In genomic region chr12:103332879-103333278, GRCm38 (mm10) we compare ENCODE assay signal across 23 mouse cellular contexts. TPM values are rescaled to one million over a fixed set of nuclear protein-coding genes. Genes with fewer than 3 reads are reported as not detected.
DNase-seq lines count a peak whose midpoint lies in the region; ATAC-seq and TF ChIP-seq lines count a peak whose summit lies in the region.
"Had no signal": no experiment of that assay in that cellular context is flagged by ENCODE, and none has a peak within 500 bp of the region (broad histone marks: within the 10 kb centered on the region; RNA-seq: fewer than 3 reads in every experiment).

No protein-coding gene starts in this region.

- ATAC-seq in monocyte, adult 5-6 weeks (replicated peaks; ENCODE audit: insufficient number of reproducible peaks, low FRiP score, low TSS enrichment, poor library complexity, severe bottlenecking), result peak; percentile 71
- ATAC-seq in frontal cortex, adult (ENCODE audit: low TSS enrichment), result no peak
- ATAC-seq: forebrain, postnatal 0 days; intestine, postnatal 0 days had no signal

- H3K27ac ChIP-seq in gastrocnemius, adult 2 months, result peak overlapping the region; percentile 24; the same call in 1 of the 2 replicates
- peak overlapping the region; percentile 8; the same call in 1 of the 2 replicates for H3K27ac ChIP-seq in bone marrow, adult 2 months (ENCODE audit: control insufficient read depth, insufficient read depth, low read depth, low read length, poor library complexity)
- H3K27ac ChIP-seq: left cerebral cortex, adult 2 months; limb, embryonic 12.5 days; midbrain, embryonic 12.5 days; stomach, postnatal 0 days had no signal

- H3K4me1 ChIP-seq in bone marrow, adult 2 months (ENCODE audit: control insufficient read depth, insufficient read depth, low read length), result peaks cover 7% of the 10 kb centered on the region

- DNase-seq in gastrocnemius, adult 2 months, result no peak
- DNase-seq in gastrocnemius, postnatal 25 days, result no peak
- DNase-seq in B cell, adult 2 months, result peak; percentile 50 to 57
- no peak for DNase-seq in gastrocnemius, postnatal 10 days
- no peak for DNase-seq in cerebellum, adult 8-10 months
- DNase-seq: cerebellum, postnatal 25 days; forebrain, postnatal 0 days; gastrocnemius, postnatal 14 days; heart, postnatal 36 days; kidney, postnatal 10 days; right cerebral cortex, postnatal 4 days had no signal

- H3K4me3 ChIP-seq in gastrocnemius, adult 2 months, result no peak overlapping the region
- no peak overlapping the region for H3K4me3 ChIP-seq in bone marrow, adult 2 months (replicated peaks; ENCODE audit: control insufficient read depth, low read depth, low read length)
- H3K4me3 ChIP-seq: left cerebral cortex, adult 2 months; limb, embryonic 12.5 days; midbrain, embryonic 12.5 days had no signal

- no peak for TF ChIP-seq POLR2A in bone marrow, adult 2 months (IDR thresholded peaks at IDR 0.05; ENCODE audit: borderline replicate concordance, control insufficient read depth, low read depth, low read length)

- no peak for TF ChIP-seq CTCF in gastrocnemius, adult 2 months (IDR thresholded peaks at IDR 0.05)
- TF ChIP-seq CTCF in bone marrow, adult 2 months (IDR thresholded peaks at IDR 0.05; ENCODE audit: control insufficient read depth, insufficient read depth, low read length), result no peak

- intact Hi-C loops in gastrocnemius, adult 2 months (cut with DNase I), result no loop called here

- 3% methylated on average over 2 of the region's 2 CpGs for WGBS in bone marrow, adult 2 months

RNA-seq across cellular contexts. Expression of gene Fam181a, which starts 22.1 kb away (rescaled TPM):
- total RNA-seq in gastrocnemius, adult 2 months (2021), result not detected
- total RNA-seq in gastrocnemius, postnatal 25 days (2021), result not detected
- not detected in 2 replicates for polyA plus RNA-seq in bone marrow, adult 2 months (2011; ENCODE audit: insufficient read depth, insufficient read length, low replicate concordance, missing spikeins)
- not detected in 3 replicates for total RNA-seq in monocyte, adult 5-6 weeks (2017)
- total RNA-seq in gastrocnemius, postnatal 10 days (2021), result not detected
- total RNA-seq: adrenal gland, postnatal 4 days; gastrocnemius, postnatal 14 days; heart, postnatal 36 days had no signal
- polyA plus RNA-seq: G1E; heart, embryonic 11.5 days; intestine, postnatal 0 days; liver, embryonic 16.5 days; stomach, postnatal 0 days had no signal

RNA-seq across cellular contexts. Expression of gene Asb2, which starts 22.9 kb away (rescaled TPM):
- total RNA-seq in gastrocnemius, adult 2 months (2021), result 100 to 1,000 TPM; 548 to 725 TPM
- total RNA-seq in gastrocnemius, postnatal 25 days (2021), result 100 to 1,000 TPM; 196 to 518 TPM
- 2.8 TPM in 2 replicates for polyA plus RNA-seq in bone marrow, adult 2 months (2011; ENCODE audit: insufficient read depth, insufficient read length, low replicate concordance, missing spikeins)
- 0.96 to 4.0 TPM (median 1.2 TPM) in 3 replicates for total RNA-seq in monocyte, adult 5-6 weeks (2017)
- total RNA-seq in gastrocnemius, postnatal 10 days (2021), result 100 to 1,000 TPM; 104 to 141 TPM
- polyA plus RNA-seq: G1E had no signal

RNA-seq across cellular contexts. Expression of gene Otub2, which starts 55.6 kb away (rescaled TPM):
- 1 to 10 TPM; 5.7 to 7.3 TPM for total RNA-seq in gastrocnemius, adult 2 months (2021)
- total RNA-seq in gastrocnemius, postnatal 25 days (2021), result 1 to 10 TPM; 2.0 to 3.5 TPM
- polyA plus RNA-seq in bone marrow, adult 2 months (2011; ENCODE audit: insufficient read depth, insufficient read length, low replicate concordance, missing spikeins), result 9.0 and 13.3 TPM in 2 replicates
- 0.68 to 2.0 TPM (median 1.5 TPM) in 3 replicates for total RNA-seq in monocyte, adult 5-6 weeks (2017)
- total RNA-seq in gastrocnemius, postnatal 10 days (2021), result 1 to 10 TPM; 3.5 to 3.7 TPM

Comparison
In these comparisons a context has a peak if more than half of its experiments do, and no peak if none do; other contexts are left out.
1. DNase-seq: peak in B cell, adult 2 months (2 of 2); none in gastrocnemius, adult 2 months (single experiment), gastrocnemius, postnatal 25 days (single experiment), gastrocnemius, postnatal 10 days (single experiment) and cerebellum, adult 8-10 months (single experiment).
2. RNA of gene Asb2, which starts 22.9 kb away (total RNA-seq): 548 to 725 TPM in gastrocnemius, adult 2 months, 196 to 518 TPM in gastrocnemius, postnatal 25 days and 104 to 141 TPM in gastrocnemius, postnatal 10 days; 0.96 to 4.0 TPM in monocyte, adult 5-6 weeks; every median in the first group is over 10 times any median in the second.